Mouse (Mus musculus) ES-E14 (cell line): ENCODE measurements around the gene Prep.

Experiments
- CHD2 ChIP-seq: IDR thresholded peaks from 2 replicates; pipeline ENCODE4 v1.6.1; 2014; ENCODE audit warnings: mild to moderate bottlenecking, low read depth, low read length, inconsistent platforms
- HCFC1 ChIP-seq: IDR thresholded peaks from 2 replicates; pipeline ENCODE4 v1.6.1; 2012; ENCODE audit warnings: low read length, inconsistent platforms, borderline replicate concordance; ENCODE audit not compliant: insufficient read depth
- ZC3H11A ChIP-seq: IDR thresholded peaks from 2 replicates; pipeline ENCODE4 v1.6.1; 2012; ENCODE audit warnings: low read depth, mild to moderate bottlenecking, inconsistent platforms, low read length, borderline replicate concordance
- ZNF384 ChIP-seq: IDR thresholded peaks from 2 replicates; pipeline ENCODE4 v1.6.1; 2012; ENCODE audit warnings: low read depth, low read length, inconsistent platforms

DNA sequence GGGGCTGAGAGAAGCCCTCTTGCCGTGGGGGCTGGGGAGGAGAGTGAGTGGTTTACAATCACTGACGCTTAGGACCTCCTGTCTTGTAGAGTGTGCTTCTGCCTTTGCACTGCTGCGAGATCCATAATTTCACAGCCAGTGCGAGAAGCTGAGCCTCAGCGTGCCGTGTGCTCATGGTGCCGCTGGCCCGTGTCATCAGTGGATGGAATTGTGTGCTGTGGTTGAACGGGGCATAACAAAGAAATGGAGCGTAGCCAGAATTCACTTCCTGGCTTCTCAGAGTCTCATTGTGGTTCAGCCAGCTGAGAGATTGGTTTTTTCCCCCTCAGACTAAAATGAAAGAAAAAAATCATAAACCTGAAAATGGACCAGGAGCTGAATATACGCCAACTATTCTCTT lies 62.1 kb downstream of the Prep start:
- TF ChIP-seq CHD2 (no peak), ZC3H11A (no peak), HCFC1 (no peak), ZNF384 (no peak)
